Mouse (Mus musculus): ENCODE data around the gene Lats2. TPM values are rescaled to one million over a fixed set of nuclear protein-coding genes. Genes with fewer than 3 reads are reported as not detected.

Lats2 gene
- polyA plus RNA-seq (2015; fragmentation: Nextera tagmentation; extraction: Ambion mirVana): 4.9 and 5.7 TPM in 2 replicates

GRCm38 (mm10) chr14:57758237-57758636 lies at the start of gene Lats2:
Gene Lats2, minus strand, starts transcription at chr14:57758388.

GRCm38 (mm10) chr14:57797991-57798931 lies 40.1 kb upstream of the Lats2 start, which contains the start of gene Sap18:
Gene Sap18, plus strand, starts transcription at chr14:57798180.

GRCm38 (mm10) chr14:57746001-57746771 lies 12.0 kb downstream of the Lats2 start, which contains the start of gene Gm49361:
Gene Gm49361, minus strand, starts transcription at chr14:57746103.

GRCm38 (mm10) chr14:57664822-57665627 lies 93.2 kb downstream of the Lats2 start, which contains the start of gene Xpo4:
Gene Xpo4, minus strand, starts transcription at chr14:57665430.

Small RNA genes lying within 50 kb of the gene (microRNA-seq; reads per million reads assigned to microRNA genes)
- not detected for gene Mir3077

Other genes with a start within 250 kb of the Lats2 start
- gene Il17d, start 233.6 kb downstream of the Lats2 start, polyA plus RNA-seq (2015; fragmentation: Nextera tagmentation; extraction: Ambion mirVana): 7.9 and 9.5 TPM in 2 replicates
- 92.0 and 94.8 TPM in 2 replicates for gene Eef1akmt1, start 186.8 kb downstream of the Lats2 start, polyA plus RNA-seq (2015; fragmentation: Nextera tagmentation; extraction: Ambion mirVana)
- 9.0 and 10.0 TPM in 2 replicates for gene Xpo4, start 93.0 kb downstream of the Lats2 start, polyA plus RNA-seq (2015; fragmentation: Nextera tagmentation; extraction: Ambion mirVana)
- gene Gm49361, start 12.3 kb downstream of the Lats2 start, polyA plus RNA-seq (2015; fragmentation: Nextera tagmentation; extraction: Ambion mirVana): not detected in 2 replicates
- 29.0 and 38.2 TPM in 2 replicates for gene Sap18, start 39.8 kb upstream of the Lats2 start, polyA plus RNA-seq (2015; fragmentation: Nextera tagmentation; extraction: Ambion mirVana)
- gene Ska3, start 67.8 kb upstream of the Lats2 start, polyA plus RNA-seq (2015; fragmentation: Nextera tagmentation; extraction: Ambion mirVana): 3.6 and 3.9 TPM in 2 replicates
- gene Mrpl57, start 67.8 kb upstream of the Lats2 start, polyA plus RNA-seq (2015; fragmentation: Nextera tagmentation; extraction: Ambion mirVana): 219 and 220 TPM in 2 replicates
- 30.6 and 31.1 TPM in 2 replicates for gene Zdhhc20, start 131.9 kb upstream of the Lats2 start, polyA plus RNA-seq (2015; fragmentation: Nextera tagmentation; extraction: Ambion mirVana)
- gene Micu2, start 240.9 kb upstream of the Lats2 start, polyA plus RNA-seq (2015; fragmentation: Nextera tagmentation; extraction: Ambion mirVana): 63.4 and 67.8 TPM in 2 replicates

All from neural tube, postnatal 0 days (tissue).